Mouse (Mus musculus): ENCODE measurements around the gene Relb. TPM values are rescaled to one million over a fixed set of nuclear protein-coding genes. Genes with fewer than 3 reads are reported as not detected.
"Not testable (repeated sequence)": the region's sequence is repeated elsewhere in the genome, so short reads cannot be mapped to it uniquely, and the experiment has no call there.

Relb gene
- total RNA-seq, 1 experiment from 2014 or later, result 8.7 TPM

- not testable (repeated sequence) for ATAC-seq (replicated peaks in 1 of 2; ENCODE audit: insufficient read depth in 1 of 2, low FRiP score in 2 of 2, low TSS enrichment in 1 of 2, low read depth in 1 of 2, poor library complexity in 2 of 2, severe bottlenecking in 2 of 2)
Observed at GRCm38 (mm10) chr7:19604606-19605214, 24.5 kb downstream of the Relb start.

GRCm38 (mm10) chr7:19603849-19604605 lies 25.2 kb downstream of the Relb start, which contains the start of gene Clasrp:
Clasrp (minus strand) TSS chr7:19604486.
- ATAC-seq (replicated peaks in 1 of 2; ENCODE audit: insufficient read depth in 1 of 2, low FRiP score in 2 of 2, low TSS enrichment in 1 of 2, low read depth in 1 of 2, poor library complexity in 2 of 2, severe bottlenecking in 2 of 2), result peak; percentile 94 to 98

DNA sequence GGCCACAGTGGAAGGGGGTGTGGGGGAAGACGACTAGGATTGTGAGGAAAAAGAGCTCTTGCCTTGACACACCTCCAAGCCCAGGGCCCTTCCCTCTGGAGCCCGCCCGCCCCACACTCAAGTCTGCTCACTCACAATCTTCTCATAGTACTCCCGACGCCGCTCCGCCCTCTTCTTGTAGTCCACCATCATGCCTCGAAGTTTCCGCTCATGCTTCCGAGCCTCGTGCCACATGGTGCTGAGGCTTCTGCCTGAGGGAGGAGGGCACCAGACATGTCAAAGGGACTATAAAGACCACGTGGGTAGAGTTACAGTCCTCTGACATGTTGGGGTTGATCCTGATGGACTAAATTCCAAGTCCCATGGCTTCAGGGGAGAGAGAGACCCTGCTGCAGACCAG lies 26.2 kb downstream of the Relb start:
- no peak for ATAC-seq (replicated peaks in 1 of 2; ENCODE audit: insufficient read depth in 1 of 2, low FRiP score in 2 of 2, low TSS enrichment in 1 of 2, low read depth in 1 of 2, poor library complexity in 2 of 2, severe bottlenecking in 2 of 2)

DNA sequence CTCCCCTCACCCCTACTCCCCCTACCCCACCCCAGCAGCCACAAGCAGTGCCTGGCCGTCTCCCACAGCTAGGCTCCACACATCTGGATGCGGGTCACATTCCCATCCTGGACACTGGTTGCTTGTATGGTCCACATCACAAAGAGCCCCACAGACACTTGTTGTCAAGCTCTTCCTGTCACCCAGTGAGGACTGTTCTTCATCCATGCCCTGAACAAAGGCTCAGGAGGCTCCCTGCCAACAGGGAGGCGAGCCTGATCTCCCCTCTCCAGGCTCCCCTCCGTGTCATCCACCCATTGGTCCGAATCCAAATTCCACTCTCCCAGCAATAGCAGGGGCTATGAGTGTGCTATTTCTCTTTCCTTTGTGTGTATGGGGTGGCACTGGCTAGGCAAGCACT lies 28.7 kb downstream of the Relb start:
- no peak; a peak in 1 of 4 replicates for ATAC-seq (replicated peaks in 1 of 2; ENCODE audit: insufficient read depth in 1 of 2, low FRiP score in 2 of 2, low TSS enrichment in 1 of 2, low read depth in 1 of 2, poor library complexity in 2 of 2, severe bottlenecking in 2 of 2)

GRCm38 (mm10) chr7:19593061-19593730 lies 36.0 kb downstream of the Relb start:
- 0 out of 4 replicates have a peak, but pooled peaks of 1 of the 2 experiments have one; percentile 7 for ATAC-seq (replicated peaks in 1 of 2; ENCODE audit: insufficient read depth in 1 of 2, low FRiP score in 2 of 2, low TSS enrichment in 1 of 2, low read depth in 1 of 2, poor library complexity in 2 of 2, severe bottlenecking in 2 of 2)

- ATAC-seq (replicated peaks in 1 of 2; ENCODE audit: insufficient read depth in 1 of 2, low FRiP score in 2 of 2, low TSS enrichment in 1 of 2, low read depth in 1 of 2, poor library complexity in 2 of 2, severe bottlenecking in 2 of 2), result peak; percentile 85 to 87
Observed at GRCm38 (mm10) chr7:19589917-19590316, 39.3 kb downstream of the Relb start.

DNA sequence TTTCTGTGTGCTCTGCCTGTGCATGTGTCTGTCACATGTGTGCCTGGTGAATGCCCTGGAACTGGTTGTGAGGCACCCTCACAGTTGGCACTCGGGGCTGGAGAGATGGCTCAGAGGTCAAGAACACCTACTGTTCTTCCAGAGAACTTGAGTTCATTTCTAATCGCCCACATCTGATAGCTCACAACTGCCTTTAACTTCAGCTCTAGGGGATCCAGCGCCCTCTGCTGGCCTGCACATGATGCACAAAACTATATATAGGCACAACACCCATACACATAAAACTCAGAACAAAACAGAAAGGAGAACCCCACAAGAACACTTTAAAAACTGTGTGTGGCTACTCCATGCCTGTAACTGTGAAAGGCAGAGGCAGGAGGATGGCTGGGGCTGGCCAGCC lies 40.0 kb downstream of the Relb start:
- no peak for ATAC-seq (replicated peaks in 1 of 2; ENCODE audit: insufficient read depth in 1 of 2, low FRiP score in 2 of 2, low TSS enrichment in 1 of 2, low read depth in 1 of 2, poor library complexity in 2 of 2, severe bottlenecking in 2 of 2)

GRCm38 (mm10) chr7:19586269-19586668 lies 43.0 kb downstream of the Relb start:
- ATAC-seq (replicated peaks in 1 of 2; ENCODE audit: insufficient read depth in 1 of 2, low FRiP score in 2 of 2, low TSS enrichment in 1 of 2, low read depth in 1 of 2, poor library complexity in 2 of 2, severe bottlenecking in 2 of 2), result no peak

GRCm38 (mm10) chr7:19580634-19581033 lies 48.6 kb downstream of the Relb start:
- no peak for ATAC-seq (replicated peaks in 1 of 2; ENCODE audit: insufficient read depth in 1 of 2, low FRiP score in 2 of 2, low TSS enrichment in 1 of 2, low read depth in 1 of 2, poor library complexity in 2 of 2, severe bottlenecking in 2 of 2)

- no peak for ATAC-seq (replicated peaks in 1 of 2; ENCODE audit: insufficient read depth in 1 of 2, low FRiP score in 2 of 2, low TSS enrichment in 1 of 2, low read depth in 1 of 2, poor library complexity in 2 of 2, severe bottlenecking in 2 of 2)
Observed at GRCm38 (mm10) chr7:19579751-19580150, 49.5 kb downstream of the Relb start.

GRCm38 (mm10) chr7:19578436-19578835 lies 50.8 kb downstream of the Relb start:
- no peak for ATAC-seq (replicated peaks in 1 of 2; ENCODE audit: insufficient read depth in 1 of 2, low FRiP score in 2 of 2, low TSS enrichment in 1 of 2, low read depth in 1 of 2, poor library complexity in 2 of 2, severe bottlenecking in 2 of 2)

GRCm38 (mm10) chr7:19577877-19578414 lies 51.3 kb downstream of the Relb start:
- ATAC-seq (replicated peaks in 1 of 2; ENCODE audit: insufficient read depth in 1 of 2, low FRiP score in 2 of 2, low TSS enrichment in 1 of 2, low read depth in 1 of 2, poor library complexity in 2 of 2, severe bottlenecking in 2 of 2), result peak; percentile 74 to 83

DNA sequence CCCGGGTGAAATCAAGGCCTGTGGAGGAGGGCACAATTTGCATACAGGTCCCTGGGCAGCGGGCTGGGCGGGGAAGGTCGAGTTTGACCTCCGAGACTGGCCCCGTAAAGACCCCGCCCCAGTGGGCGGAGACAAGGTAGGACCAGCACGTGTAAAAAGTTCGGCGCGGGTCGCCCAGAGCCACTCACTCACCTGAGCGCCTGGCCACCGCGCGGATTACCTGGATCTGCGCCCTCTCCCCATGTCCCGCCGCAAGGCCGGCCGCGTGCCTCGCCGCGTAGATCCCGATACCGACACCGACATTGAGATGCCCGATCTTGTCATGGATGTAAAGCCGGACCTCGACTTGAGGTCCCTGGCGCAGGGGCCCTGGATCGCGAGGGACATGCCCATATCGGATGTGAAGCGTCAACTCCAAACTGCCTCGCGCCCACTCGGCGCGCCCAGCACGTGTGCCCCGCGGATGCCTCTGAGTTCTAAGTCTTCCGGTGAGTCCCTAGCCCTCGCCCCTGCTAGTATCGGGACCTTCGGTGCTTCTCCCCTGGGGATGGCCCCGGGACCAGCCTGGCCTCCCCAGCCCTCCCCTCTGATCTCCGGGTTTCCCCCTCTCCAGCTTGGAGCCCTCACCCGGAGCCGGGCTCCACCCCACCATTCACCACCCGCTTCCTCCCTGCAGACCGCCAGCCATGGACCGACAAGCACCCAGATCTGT lies 51.9 kb downstream of the Relb start, which contains the start of the genes Zfp296 and Gemin7:
TSS of gene Zfp296 (plus strand) at position 147 of the 712 bp plus-strand sequence.
TSS of gene Gemin7 (minus strand) at position 455 of the 712 bp plus-strand sequence.
- ATAC-seq (replicated peaks in 1 of 2; ENCODE audit: insufficient read depth in 1 of 2, low FRiP score in 2 of 2, low TSS enrichment in 1 of 2, low read depth in 1 of 2, poor library complexity in 2 of 2, severe bottlenecking in 2 of 2), result peak; percentile 33 to 46

- no peak for ATAC-seq (replicated peaks in 1 of 2; ENCODE audit: insufficient read depth in 1 of 2, low FRiP score in 2 of 2, low TSS enrichment in 1 of 2, low read depth in 1 of 2, poor library complexity in 2 of 2, severe bottlenecking in 2 of 2)
Observed at GRCm38 (mm10) chr7:19575559-19575958, 53.7 kb downstream of the Relb start.

DNA sequence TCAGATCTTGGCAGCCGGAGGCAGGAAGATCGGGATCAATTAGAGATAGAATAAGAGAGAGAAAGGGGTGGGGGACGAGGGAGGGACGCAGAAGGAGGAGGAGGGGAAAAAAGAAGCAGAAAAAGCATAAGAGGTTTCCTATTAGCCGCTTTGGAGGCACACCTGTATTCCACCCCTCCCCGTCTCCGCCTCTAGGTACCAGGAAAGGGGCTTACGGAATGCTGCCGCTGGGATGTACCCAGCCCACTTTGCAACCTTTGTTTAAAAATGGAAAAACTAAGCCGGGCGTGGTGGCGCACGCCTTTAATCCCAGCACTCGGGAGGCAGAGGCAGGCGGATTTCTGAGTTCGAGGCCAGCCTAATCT lies 55.5 kb downstream of the Relb start:
- ATAC-seq (replicated peaks in 1 of 2; ENCODE audit: insufficient read depth in 1 of 2, low FRiP score in 2 of 2, low TSS enrichment in 1 of 2, low read depth in 1 of 2, poor library complexity in 2 of 2, severe bottlenecking in 2 of 2), result no peak

GRCm38 (mm10) chr7:19572926-19573775 lies 56.1 kb downstream of the Relb start:
- peak; percentile 52 to 70 for ATAC-seq (replicated peaks in 1 of 2; ENCODE audit: insufficient read depth in 1 of 2, low FRiP score in 2 of 2, low TSS enrichment in 1 of 2, low read depth in 1 of 2, poor library complexity in 2 of 2, severe bottlenecking in 2 of 2)
